Mouse (Mus musculus) bone marrow, adult 2 months (tissue): ENCODE measurements at regions not wholly inside any gene's neighbourhood (a gene's known extent, or its start where the extent isn't known, plus 50 kb on each side); places are given as distances from the start of the nearest gene placed in this dataset.

Source experiments
- CTCF ChIP-seq: fragments of 200-500 bp; IDR thresholded peaks from 2 replicates; pipeline ENCODE4 v1.5.1; 2011; ENCODE audit warnings: low read length, control low read depth; ENCODE audit not compliant: control insufficient read depth, insufficient read depth
- POLR2A ChIP-seq: fragments of 200-500 bp; IDR thresholded peaks from 2 replicates; pipeline ENCODE4 v1.6.1; 2011; ENCODE audit warnings: low read depth, mild to moderate bottlenecking, control low read depth, low read length, borderline replicate concordance; ENCODE audit not compliant: control insufficient read depth

- TF ChIP-seq CTCF (no peak), POLR2A (no peak)
These were observed 855.7 kb downstream of the Adgrl2 start for GRCm38 (mm10) chr3:148134646-148135045.
